Mouse (Mus musculus) kidney, postnatal 14 days (tissue): ENCODE data around the gene 4930579F01Rik.

ENCODE experiments used
- DNase-seq: peaks from one replicate; pipeline ENCODE4 v3.0.0; 2022; ENCODE audit warnings: mixed read lengths

4930579F01Rik gene

GRCm38 (mm10) chr3:138215395-138215989 lies 21.9 kb upstream of the 4930579F01Rik start:
- DNase-seq, result no peak

GRCm38 (mm10) chr3:138212431-138212951 lies 18.9 kb upstream of the 4930579F01Rik start:
- no peak for DNase-seq

- DNase-seq, result no peak
Observed at GRCm38 (mm10) chr3:138210432-138211075, 16.9 kb upstream of the 4930579F01Rik start.

DNA sequence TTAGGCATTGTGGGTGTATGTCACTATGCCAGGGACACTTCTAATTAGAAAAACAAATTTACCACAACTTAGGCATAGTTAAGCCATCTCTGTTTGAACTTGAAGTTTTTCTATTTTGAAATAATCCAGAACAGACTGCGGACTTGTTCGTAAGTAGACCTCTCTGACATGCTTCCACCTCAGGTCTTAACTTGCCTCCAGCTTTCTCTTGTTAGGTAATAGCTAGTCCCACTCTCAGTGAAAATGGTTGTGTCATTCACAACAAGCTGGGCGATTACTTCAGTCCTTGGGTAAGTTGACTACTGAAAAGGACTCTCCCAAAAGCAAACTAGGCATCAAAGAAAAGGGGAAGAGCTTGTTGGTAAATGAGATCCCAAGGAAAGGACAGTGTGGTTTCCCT lies 15.2 kb upstream of the 4930579F01Rik start:
- no peak for DNase-seq

DNA sequence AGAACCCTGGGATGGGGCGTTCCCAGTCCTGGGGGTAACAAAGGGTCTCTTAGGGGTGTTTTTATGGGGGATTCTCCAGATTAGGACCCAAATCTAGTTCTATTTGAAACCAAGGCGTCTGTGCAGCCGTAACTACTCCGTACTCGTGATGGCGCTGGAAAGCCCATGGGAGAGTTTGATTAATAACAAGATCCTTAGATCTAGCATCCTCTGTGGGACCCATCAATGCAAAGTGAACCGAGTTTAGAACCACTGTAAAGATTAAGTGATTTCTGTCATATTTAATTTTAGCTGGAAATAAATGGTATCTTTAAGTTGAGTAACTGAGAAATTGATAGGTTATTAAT lies 5.1 kb upstream of the 4930579F01Rik start:
- no peak for DNase-seq

DNA sequence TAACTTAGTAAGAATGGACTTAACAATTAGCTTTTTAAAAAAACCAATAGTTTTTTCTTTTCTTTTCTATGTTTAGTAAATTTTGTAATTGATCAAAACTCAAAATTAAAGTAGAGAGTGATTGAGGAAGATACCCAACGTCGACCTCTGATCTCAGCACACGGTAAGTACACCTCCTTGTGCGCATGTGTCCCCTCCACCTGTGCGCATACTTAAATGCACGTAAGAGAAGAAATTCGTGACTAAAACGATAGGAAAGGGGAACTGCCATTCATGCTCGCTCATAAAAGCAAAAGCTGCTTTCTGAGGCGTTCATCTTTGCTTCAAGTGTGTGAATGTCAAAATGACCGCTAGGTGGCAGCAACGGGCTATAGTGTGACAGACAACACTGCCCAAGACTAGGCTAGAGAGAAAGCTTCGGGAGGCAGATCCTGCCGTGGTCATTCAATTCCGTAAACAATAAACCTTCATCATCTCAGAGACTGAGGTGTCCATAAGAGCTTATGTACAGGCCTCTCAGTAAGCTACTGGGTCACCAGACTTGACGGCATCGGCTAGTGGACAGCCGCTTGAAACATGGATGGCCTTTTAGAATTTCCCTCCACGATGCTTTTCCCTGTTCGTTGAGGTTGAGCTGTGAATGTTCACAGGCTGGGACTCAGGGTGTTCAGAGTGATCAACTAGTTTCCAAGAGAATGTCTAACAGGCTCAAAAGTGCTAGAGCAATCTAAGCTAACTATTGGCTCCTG lies 4.5 kb upstream of the 4930579F01Rik start:
- peak; percentile 90 for DNase-seq

- no peak for DNase-seq
Observed at GRCm38 (mm10) chr3:138197556-138197955, 3.9 kb upstream of the 4930579F01Rik start.

- DNase-seq, result no peak
Observed at GRCm38 (mm10) chr3:138197093-138197492, 3.5 kb upstream of the 4930579F01Rik start.

- no peak for DNase-seq
Observed at GRCm38 (mm10) chr3:138192260-138192659, 1.4 kb downstream of the 4930579F01Rik start.

DNA sequence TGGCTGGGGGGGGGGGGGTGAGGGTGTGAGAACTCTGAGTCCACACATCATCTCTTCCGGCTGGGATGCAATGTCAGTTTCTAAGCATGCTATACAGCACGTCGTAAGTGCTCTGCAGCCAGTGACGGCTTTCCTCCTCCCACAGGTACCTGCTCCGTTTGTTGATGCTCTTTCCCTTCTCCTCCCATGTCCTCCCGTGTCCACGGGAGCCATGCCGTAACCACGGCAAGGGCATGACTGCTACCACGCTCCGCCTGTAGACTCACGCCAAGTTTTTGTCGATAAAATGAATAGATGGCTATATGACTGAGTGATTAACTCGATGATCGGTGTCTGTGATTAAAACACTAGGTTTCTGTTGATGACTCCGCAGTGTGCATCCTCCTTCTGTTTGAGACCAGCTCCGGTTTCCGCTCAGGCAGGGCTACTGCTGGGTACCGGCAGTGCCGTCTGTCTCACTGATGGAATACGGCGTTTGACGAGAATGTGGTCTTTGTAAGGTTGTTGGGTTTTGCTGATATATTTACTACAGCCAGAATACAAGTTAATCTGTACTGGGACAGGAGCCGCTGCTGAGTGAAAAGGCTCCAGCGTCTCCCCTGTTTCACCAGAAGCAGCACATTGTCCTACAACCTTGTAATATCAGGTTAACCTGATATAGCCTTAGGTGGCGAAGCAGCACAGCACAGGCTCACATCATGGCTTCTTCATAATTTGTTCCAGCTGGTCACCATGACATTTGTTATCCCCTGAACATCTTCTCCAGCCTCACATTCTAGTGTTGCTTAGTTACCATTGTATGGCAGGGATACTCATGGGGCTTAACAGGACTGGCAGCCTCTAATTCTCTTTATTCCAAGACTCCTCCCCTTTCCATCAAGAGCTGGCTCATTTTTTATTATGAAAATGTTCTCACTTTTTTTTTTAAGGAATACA lies 7.4 kb downstream of the 4930579F01Rik start:
- no peak for DNase-seq

DNA sequence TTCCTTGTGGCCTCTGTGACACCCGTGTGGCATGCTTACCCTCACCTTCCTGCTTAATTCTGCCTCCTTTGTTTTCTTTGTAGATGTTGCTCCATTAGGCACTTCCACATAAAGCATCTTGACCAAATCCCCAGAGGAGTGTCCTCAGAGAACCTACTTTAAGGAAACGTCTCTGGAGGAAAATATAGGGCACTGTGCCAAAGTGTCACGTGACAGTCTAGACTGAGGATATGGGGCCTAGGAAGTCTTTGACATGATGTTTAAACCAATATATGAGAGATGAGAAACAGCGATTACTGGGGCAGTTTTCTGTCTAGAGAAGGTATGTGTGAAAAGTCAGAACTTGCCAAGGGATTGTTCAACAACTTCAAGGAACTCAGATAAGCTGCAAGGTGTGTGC lies 8.3 kb downstream of the 4930579F01Rik start:
- DNase-seq, result peak; percentile 47

GRCm38 (mm10) chr3:138183371-138183770 lies 10.3 kb downstream of the 4930579F01Rik start:
- no peak for DNase-seq

DNA sequence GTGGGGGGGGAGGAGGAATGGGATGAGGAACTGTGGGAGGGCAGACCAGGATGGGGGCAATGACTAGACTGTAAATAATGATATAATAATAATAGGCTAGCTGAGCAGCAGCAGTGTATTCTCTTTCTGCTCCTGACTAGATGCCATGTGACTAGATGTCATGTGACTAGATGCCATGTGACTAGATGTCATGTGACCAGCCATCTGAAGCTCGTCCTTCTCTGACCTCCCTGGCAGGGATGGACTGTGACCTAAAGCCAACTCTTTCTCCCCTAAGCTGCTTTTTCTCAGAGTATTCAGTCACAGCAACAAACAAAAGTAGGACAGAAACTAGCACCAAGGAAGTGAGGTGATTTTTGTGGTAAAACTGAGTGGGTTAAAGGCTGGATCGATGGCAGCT lies 11.6 kb downstream of the 4930579F01Rik start:
- DNase-seq, result no peak

GRCm38 (mm10) chr3:138175551-138175950 lies 18.1 kb downstream of the 4930579F01Rik start:
- no peak for DNase-seq

- DNase-seq, result no peak
Observed at GRCm38 (mm10) chr3:138173291-138173690, 20.3 kb downstream of the 4930579F01Rik start.

DNA sequence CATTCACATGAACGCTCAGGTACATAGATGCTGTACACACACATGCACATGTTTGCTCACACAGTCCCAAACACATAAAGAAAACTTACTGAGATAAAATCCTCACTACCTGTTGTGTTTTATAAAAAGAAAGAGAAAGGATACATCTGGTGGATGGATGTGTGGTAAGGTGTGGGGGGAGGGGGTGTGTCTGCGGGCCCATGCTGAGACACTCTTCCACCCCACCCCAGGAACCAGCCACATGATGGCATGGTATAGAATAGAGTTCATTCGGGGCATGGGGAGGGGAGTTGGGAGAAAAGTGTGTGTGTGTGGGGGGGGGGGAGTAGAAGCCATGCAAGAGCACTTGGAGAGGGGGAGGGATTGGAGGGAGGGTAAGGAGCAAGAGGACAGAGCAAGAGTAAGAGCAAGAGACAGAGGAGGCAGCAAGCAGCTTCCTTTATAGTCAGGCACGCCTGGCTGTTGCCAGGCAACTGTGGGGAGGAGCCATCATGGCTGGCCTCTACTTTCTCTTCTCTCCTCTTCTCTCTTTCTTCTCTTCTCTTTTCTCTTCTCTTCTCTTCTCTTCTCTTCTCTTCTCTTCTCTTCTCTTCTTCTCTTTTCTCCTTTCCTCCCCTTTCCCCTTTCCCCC lies 31.0 kb downstream of the 4930579F01Rik start:
- no peak for DNase-seq

DNA sequence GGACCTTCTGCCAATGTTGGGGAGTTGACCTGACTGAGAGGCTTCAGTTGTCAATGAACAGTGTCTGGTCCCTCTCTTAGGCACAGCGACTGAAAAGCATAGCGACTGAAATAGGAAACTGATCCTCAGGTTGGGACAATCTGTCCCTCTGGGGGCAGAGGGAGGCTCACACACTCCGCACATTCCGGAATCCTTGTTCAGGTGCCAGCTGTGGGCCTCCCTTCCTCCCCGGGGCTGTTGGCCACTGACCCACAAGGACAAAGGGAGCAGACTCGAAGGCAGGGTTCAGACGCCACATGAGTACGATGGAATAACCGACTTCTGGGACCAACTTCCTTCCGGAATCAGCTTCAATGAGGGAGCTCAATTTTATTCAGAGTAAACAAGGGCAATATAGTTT lies 32.0 kb downstream of the 4930579F01Rik start:
- no peak for DNase-seq

GRCm38 (mm10) chr3:138156651-138157050 lies 37.0 kb downstream of the 4930579F01Rik start:
- no peak for DNase-seq

DNA sequence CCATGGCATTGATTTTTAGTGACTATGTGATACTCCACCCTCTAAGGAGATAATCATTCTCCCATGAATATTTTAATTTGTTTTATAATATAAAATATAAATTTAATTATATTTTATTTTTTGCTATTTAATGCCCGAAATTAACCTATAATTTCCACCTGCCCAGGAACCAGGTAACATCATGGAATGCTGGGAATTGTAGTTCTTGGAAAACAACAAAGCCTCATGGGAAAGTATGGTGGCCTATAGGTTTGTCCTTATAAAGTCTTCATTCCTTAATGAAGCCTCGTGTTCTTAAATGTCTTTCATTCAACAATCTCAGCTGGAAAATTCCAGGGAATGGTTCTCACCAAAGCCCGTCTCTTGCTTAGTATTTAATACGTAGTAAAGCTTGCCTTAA lies 38.6 kb downstream of the 4930579F01Rik start:
- no peak for DNase-seq

DNA sequence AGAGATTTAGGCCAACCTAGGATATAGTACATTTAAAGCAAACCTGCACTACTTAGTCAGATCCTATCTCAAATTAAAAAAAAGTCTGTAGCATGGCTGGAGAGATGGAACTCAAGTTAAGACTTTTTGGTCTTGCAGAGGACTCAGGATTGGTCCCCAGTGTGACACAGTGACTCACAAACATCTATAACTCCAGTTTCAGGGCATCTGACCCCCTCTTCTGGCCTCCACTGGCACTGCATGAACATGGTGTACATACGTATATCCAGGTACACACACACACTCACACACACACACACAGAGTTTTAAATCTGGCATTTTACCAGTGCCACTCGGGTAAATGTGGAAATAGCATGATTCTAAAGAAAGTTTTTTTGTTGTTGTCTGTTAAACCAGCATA lies 44.8 kb downstream of the 4930579F01Rik start:
- DNase-seq, result no peak

DNA sequence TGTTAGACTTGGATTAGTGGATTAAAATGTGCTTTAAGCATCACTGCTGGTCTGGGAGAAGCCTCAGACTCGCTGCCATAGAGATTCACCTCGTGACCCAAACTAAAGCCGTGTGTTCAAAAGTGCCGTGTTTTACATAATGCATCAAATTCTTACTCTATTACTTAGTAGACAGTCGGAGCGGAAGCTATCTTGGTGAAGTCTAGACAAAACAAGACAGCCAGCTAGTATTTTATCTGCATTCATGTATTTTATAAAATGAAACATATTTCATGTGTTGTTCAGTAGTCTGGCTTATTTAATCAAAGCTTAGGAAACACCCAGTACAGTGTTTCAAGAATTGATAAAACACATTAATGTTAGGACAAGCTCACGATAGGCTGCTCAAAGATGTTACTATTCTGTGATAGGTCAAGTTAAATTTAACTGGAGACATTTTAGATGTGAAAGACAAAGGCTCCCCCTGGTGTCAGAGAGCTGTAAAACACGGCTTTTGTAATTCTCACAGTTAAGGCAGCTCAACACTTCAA lies 48.9 kb downstream of the 4930579F01Rik start, which contains the start of gene Mttp:
Gene Mttp (minus strand): TSS at position 327 of the 530 bp plus-strand sequence.
- DNase-seq, result peak; percentile 85
